Mouse (Mus musculus): ENCODE measurements around the gene Ralbp1.

Ralbp1 gene

DNA sequence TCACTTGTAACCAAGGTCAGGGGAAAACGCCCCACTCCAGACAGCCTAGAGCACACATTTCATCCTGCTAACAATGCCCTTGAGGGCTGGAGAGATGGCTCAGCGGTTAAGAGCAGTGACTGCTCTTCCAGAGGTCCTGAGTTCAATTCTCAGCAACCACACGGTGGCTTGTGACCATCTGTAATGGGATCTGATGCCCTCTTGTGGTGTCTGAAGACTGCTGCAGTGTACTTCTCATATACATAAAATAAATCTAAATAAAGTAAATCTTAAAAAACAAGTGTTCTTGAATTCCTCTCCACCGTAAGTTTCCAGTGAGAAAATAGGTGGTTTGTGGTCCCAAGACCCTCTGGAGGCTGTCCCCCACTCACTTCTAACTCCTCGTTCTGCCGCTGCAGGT is 33.8 kb downstream of the Ralbp1 start:
- in situ Hi-C loops (cut with MseI, MboI): no loop called here

DNA sequence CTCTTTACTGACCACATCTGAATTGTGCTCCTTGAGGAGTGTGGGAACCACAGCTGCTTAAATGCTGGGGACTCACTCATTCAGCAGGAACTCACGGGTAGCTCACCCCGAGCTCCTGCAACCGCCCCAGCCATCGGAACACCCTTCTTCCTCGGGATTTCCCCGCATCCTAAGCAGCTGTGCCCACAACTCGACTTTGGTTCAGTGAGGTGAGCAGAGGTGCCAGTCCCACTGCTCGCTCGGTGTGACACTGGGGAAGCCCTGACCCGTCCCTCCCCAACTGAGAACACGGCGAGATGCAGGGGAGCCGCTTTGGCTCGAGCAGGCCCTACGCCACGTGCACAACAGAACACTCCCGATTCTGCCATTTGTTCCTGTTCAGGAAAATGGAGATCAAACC is 35.1 kb downstream of the Ralbp1 start:
- in situ Hi-C loops (cut with MseI, MboI): no loop called here

DNA sequence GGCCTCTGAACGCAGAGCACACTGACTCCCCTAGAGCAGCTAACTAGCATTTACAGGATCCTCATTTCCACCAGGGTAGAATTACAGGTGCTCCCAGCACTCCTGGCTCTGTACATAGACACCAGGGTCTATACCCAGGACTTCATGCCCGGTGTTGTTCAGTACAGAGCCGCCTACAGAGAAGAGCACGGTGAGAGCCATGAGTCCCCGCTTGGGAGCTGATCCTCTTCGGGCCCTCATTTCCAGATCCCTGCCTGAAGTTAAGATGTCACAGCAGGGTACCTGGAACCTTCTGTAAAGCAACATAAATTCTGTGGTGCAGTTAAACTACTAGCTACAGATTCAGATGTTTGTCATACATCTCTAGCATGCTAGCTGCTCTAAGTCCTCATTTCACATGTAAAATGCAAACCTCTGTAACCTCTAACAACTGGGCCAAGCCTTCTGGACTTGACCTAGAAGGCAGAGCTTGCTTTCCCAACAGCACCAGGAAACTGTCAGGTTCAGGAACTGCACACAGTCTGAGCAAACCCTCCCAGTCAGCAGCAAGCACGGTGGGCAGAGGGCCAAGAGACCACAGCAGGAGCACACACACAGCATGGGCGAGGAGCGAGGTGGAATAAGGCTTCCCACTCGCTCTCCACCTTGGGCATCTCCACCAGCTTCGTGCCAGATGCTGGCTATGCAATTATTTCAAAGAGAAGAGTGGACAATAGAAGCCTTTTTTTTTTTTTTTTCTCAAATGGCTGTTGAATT is 37.7 kb downstream of the Ralbp1 start:
- in situ Hi-C loops (cut with MseI, MboI): no loop called here

DNA sequence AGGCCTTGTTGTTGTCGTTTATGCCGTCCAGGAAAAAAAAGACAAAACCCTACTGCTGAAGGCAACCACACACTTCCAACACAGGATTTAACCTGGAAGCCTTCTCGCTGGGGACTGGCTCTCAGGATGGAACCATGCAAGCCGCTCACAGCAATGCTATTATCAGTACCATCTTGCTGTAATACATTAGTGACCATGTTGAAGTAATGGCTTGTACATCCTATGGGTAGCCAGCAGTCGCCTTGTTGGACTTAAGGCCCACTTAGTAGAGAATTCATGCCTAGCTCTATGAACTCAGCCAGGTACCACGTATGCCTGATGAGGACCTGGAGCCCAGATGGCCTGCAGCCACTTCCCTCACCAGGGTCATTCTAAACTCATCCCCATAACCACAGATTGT is 40.2 kb downstream of the Ralbp1 start:
- in situ Hi-C loops (cut with MseI, MboI): no loop called here

GRCm38 (mm10) chr17:65842669-65843381 is 42.8 kb downstream of the Ralbp1 start:
- in situ Hi-C loops (cut with MseI, MboI): no loop called here

GRCm38 (mm10) chr17:65839541-65840256 is 45.9 kb downstream of the Ralbp1 start:
- in situ Hi-C loops (cut with MseI, MboI): no loop called here

GRCm38 (mm10) chr17:65836746-65837145 is 48.9 kb downstream of the Ralbp1 start:
- in situ Hi-C loops (cut with MseI, MboI): no loop called here

DNA sequence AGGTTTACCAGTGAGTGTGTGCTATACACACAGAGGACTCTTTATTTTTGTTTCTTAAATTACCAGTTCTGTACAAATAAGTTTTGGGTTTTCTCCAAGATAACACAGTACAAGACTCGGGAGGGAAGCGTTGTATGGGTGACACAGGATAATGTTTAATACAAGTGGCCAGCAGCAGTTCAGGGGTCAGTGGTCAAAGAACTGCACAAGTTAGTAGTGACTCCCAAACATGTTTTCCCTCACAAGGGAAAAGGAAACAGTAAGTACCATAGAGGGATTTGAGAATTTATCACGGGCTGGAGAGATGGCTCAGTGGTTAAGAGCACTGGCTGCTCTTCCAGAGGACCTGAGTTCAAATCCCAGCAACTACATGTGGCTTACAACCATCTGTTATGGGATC is 51.7 kb downstream of the Ralbp1 start:
- in situ Hi-C loops (cut with MseI, MboI): no loop called here

DNA sequence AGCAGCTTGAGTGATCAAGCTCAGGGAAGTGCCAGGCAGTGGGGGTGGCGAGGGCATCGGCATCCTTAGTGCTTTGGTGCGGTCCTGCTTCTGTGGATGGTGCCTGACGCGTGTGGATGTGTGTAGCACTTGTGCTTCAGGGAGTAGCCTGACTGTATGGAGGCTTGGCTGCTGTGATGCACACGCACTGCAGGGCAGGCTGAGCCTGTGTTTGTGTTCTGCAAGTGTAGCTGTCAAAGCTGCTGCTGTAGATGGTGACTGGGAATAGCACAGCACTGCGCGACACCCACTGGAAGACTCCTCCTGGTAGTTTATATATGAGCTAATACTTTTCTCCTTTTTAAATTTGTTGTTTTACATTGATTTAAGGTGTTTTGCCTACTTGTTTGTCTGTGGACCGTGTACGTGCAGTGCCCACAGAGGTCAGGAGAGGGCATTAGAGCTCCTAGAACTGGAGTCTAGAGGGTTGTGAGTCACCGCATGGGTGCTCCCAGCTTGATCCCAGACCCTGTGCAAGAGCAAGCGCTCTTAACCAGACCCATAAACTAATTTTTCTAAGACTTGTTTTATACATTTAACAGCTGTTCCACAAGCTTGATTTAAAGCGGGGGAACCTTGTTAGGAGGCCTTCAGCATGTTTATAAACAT is 55.3 kb downstream of the Ralbp1 start:
- in situ Hi-C loops (cut with MseI, MboI): no loop called here

GRCm38 (mm10) chr17:65828951-65829350 is 56.6 kb downstream of the Ralbp1 start:
- in situ Hi-C loops (cut with MseI, MboI): no loop called here

DNA sequence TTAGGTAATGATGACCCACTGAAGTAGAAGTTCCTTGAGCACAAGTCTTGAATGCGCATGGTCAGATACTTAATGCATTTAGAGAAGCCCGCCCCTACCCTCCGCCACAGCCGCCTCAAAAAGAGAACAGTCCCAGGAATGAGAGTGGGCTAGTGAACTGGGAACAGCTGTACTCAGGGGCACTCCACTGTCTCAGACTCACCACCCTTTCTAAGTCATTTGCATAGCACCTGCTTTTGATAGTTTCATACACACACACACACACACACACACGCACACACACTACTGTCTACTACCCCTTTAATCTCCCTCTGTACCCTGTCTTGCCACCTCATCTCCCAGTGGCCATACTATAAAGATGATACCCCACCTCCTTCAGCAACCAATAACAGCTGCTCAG is 57.7 kb downstream of the Ralbp1 start:
- in situ Hi-C loops (cut with MseI, MboI): no loop called here

GRCm38 (mm10) chr17:65827119-65827840 is 58.3 kb downstream of the Ralbp1 start:
- in situ Hi-C loops (cut with MseI, MboI): no loop called here

- in situ Hi-C loops (cut with MseI, MboI): no loop called here
These were observed 59.3 kb downstream of the Ralbp1 start for GRCm38 (mm10) chr17:65826257-65826656.

DNA sequence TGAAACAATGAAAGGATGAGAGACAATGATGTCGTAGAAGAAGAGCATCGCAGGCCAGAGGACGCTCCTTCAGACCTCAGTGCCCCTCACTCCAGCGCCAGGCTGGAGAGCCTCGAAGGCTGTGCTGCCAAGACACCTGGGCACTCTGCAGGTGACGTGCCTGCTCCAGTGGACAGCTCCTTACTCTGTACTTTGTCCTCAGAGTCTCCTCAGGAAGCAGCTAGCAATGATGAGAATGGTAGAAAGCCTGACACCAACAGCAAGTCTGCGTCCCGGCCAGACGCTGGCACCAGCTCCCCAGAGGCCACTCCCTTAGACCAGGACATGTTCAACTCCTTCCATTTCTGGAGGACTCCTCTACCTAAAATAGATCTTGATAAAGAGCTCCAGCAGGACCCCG is 61.4 kb downstream of the Ralbp1 start:
- in situ Hi-C loops (cut with MseI, MboI): no loop called here

GRCm38 (mm10) chr17:65822423-65822822 is 63.2 kb downstream of the Ralbp1 start:
- in situ Hi-C loops (cut with MseI, MboI): no loop called here

- in situ Hi-C loops (cut with MseI, MboI): no loop called here
These were observed 65.4 kb downstream of the Ralbp1 start for GRCm38 (mm10) chr17:65820197-65820596.

DNA sequence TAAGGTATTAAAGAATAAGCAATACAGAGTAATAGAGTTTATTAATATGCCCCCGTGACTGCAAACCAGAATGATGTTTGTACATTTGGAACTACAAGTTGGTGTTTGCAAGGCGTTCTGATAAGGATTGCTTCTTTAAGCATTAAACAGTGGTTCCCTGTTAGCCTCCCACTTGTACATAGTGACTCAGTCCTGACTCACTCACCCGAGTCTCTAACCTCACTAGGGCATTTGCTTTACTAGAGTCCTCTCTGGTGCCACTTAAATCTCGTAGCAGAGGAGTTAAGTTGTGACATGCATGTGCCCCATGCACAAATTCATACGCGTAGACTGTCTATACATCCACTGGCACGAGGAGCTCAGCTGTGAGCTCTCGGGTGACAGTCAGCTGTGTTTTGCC is 71.8 kb downstream of the Ralbp1 start:
- in situ Hi-C loops (cut with MseI, MboI): no loop called here

DNA sequence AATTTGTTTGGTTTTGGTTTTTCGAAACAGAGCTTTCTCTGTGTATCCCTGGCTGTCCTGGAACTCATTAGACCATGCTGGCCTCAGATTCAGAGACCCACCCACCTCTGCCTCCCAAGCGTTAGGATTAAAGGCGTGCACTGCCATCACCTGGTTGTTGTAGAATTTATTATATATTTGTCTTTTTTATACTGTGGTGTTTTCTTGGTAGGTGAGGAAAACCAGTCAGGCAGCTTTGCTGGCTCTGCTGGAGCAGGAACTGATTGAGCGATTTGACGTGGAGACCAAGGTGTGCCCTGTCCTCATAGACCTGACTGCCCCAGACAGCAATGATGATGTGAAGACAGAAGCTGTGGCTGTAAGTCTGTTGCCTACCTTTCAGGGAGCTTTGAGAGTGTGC is 74.6 kb downstream of the Ralbp1 start:
- in situ Hi-C loops (cut with MseI, MboI): no loop called here

- in situ Hi-C loops (cut with MseI, MboI): no loop called here
These were observed 79.2 kb downstream of the Ralbp1 start for GRCm38 (mm10) chr17:65806416-65806815.

GRCm38 (mm10) chr17:65805966-65806365 is 79.6 kb downstream of the Ralbp1 start:
- in situ Hi-C loops (cut with MseI, MboI): no loop called here

GRCm38 (mm10) chr17:65802026-65802425 is 83.6 kb downstream of the Ralbp1 start:
- in situ Hi-C loops (cut with MseI, MboI): no loop called here

All from mouse trophoblast stem cell (cell line).